Mouse (Mus musculus): ENCODE measurements around the gene Adgrd1.

DNA sequence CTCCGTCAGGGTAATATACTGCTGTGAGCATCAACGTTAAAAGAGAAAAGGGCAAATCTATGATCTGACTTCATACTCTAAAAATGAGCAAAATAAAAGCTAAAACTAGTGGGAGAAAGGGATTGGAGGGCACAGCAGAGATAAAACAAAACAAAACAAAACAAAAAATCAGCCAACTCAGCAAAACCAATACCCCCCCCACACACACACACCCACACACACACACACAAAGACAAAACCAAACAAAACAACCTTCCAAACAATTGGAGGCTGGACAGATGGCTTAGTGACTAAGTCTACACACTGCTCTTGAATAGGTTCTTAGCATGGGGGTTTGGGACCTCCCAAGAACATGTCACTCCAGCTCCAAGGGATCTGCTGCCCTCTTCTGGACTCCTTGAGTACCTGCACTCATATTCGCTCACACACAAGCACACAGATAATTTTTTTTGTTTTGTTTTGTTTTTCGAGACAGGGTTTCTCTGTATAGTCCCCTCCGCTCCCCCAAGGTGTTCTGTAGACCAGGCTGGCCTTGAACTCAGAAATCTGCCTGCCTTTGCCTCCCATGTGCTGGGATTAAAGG is 122.7 kb downstream of the Adgrd1 start:
- TF ChIP-seq GATA1 (IDR thresholded peaks at IDR 0.05; ENCODE audit: borderline replicate concordance, low read length) (no peak), FLI1 (IDR thresholded peaks at IDR 0.05; ENCODE audit: low read length) (no peak)

Measured in megakaryocyte, embryonic 14.5 days (primary cell).